Mouse (Mus musculus): Measurements from ENCODE around the gene Tmem88. TPM values are rescaled to one million over a fixed set of nuclear protein-coding genes. Genes with fewer than 3 reads are reported as not detected.

Tmem88 gene
- 54.7 and 57.4 TPM in 2 replicates for polyA plus RNA-seq (2015; fragmentation: Nextera tagmentation; extraction: Ambion mirVana)

DNA sequence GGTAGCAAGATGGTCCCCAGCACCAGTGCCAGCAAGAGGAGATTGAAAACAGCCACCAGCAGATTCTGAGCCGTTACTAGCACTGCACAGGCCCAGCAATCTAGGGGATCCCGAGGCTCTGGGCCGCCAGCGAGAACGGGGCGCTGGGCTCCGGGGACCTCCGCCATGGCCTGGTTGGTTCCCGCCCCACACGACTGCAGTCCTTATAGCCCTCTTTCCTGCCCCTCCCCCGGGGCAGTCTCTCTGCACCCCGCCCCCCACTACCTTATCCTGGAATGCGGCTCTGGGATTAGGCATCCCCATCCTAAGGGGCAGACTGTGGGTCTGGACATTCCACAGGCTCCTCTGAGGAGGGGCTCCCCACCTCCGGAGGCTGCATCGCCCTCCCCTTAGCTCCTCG, at the start of gene Tmem88:
TSS of gene Tmem88 (minus strand) at position 176 of the 400 bp plus-strand sequence.
- Histone ChIP-seq H3K4me3 (ENCODE audit: low read length) (peak within 1 kb of the TSS; percentile 77), H3K9me3 (ENCODE audit: control insufficient read depth, low read length) (no peaks in the 10 kb centered on the region), H3K9ac (ENCODE audit: low read length) (peak within 1 kb of the TSS; percentile 96), H3K4me1 (replicated peaks; ENCODE audit: control insufficient read depth, insufficient read depth, low read length) (peaks cover 39% of the 10 kb centered on the region), H3K27ac (ENCODE audit: low read length) (peak within 1 kb of the TSS; percentile 99), H3K4me2 (ENCODE audit: low read depth, low read length) (peak within 1 kb of the TSS; percentile 62), H3K27me3 (ENCODE audit: control insufficient read depth, insufficient read depth, low read depth, low read length) (no peaks in the 10 kb centered on the region), H3K36me3 (ENCODE audit: control insufficient read depth, insufficient read depth, low read length) (peaks cover 26% of the 10 kb centered on the region)
- 19% methylated on average over 16 of the region's 16 CpGs for WGBS
- peak; percentile 2; the same call in 1 of the 2 replicates for ATAC-seq (ENCODE audit: low read depth)

DNA sequence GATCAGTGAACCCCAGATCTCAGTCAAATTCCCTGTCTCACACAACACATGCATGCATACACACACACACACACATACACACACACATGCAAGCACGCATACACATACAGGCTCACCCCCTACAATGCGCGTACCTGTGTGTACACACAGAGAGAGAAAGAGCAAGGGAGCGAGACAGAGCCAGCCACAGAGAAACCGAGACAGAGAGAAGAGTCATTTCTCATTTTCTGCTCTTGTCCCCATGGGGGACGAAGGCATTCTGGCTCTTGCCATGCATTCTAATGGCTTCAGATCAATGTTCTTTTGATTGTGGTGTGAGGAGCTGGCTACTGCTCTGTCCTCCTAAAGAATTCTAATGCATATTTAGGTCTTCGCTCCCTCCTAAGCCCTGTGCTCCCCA, 49.3 kb upstream of the Tmem88 start:
- Histone ChIP-seq H3K36me3 (ENCODE audit: control insufficient read depth, insufficient read depth, low read length) (no peaks in the 10 kb centered on the region), H3K4me3 (ENCODE audit: low read length) (no peak overlapping the region), H3K27ac (ENCODE audit: low read length) (no peak overlapping the region), H3K27me3 (ENCODE audit: control insufficient read depth, insufficient read depth, low read depth, low read length) (no peaks in the 10 kb centered on the region), H3K4me1 (replicated peaks; ENCODE audit: control insufficient read depth, insufficient read depth, low read length) (peaks cover 5% of the 10 kb centered on the region; the same call in 1 of the 2 replicates), H3K9ac (ENCODE audit: low read length) (no peak overlapping the region), H3K9me3 (ENCODE audit: control insufficient read depth, low read length) (no peaks in the 10 kb centered on the region), H3K4me2 (ENCODE audit: low read depth, low read length) (no peak overlapping the region)
- ATAC-seq (ENCODE audit: low read depth), result no peak
- WGBS, result 91% methylated on average over 7 of the region's 7 CpGs

DNA sequence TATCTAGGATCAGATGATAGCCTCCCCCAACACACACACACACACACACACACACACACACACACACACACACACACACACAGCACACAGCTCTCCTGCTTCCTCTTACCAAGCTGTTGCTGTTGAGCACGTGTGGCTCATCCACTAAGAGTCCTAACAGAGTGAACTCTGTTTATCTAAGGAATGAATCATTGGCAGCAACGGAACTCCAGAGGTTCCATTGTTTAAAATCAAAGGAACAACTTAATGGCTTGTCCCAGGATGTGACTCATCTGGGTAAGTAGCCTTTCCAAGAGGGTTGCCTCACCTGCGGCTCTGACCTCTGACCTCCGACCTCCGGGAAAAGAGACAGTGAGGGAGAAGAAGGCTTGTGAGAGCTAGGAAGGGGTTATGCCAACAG, 45.3 kb upstream of the Tmem88 start:
- peak; percentile 92 for ATAC-seq (ENCODE audit: low read depth)
- WGBS, result 9% methylated on average over 5 of the region's 5 CpGs
- Histone ChIP-seq H3K9me3 (ENCODE audit: control insufficient read depth, low read length) (no peaks in the 10 kb centered on the region), H3K4me1 (replicated peaks; ENCODE audit: control insufficient read depth, insufficient read depth, low read length) (peaks cover 3% of the 10 kb centered on the region; the same call in 1 of the 2 replicates), H3K4me2 (ENCODE audit: low read depth, low read length) (no peak overlapping the region), H3K27ac (ENCODE audit: low read length) (peak overlapping the region; percentile 7), H3K9ac (ENCODE audit: low read length) (no peak overlapping the region), H3K36me3 (ENCODE audit: control insufficient read depth, insufficient read depth, low read length) (no peaks in the 10 kb centered on the region), H3K27me3 (ENCODE audit: control insufficient read depth, insufficient read depth, low read depth, low read length) (no peaks in the 10 kb centered on the region), H3K4me3 (ENCODE audit: low read length) (no peak overlapping the region)

DNA sequence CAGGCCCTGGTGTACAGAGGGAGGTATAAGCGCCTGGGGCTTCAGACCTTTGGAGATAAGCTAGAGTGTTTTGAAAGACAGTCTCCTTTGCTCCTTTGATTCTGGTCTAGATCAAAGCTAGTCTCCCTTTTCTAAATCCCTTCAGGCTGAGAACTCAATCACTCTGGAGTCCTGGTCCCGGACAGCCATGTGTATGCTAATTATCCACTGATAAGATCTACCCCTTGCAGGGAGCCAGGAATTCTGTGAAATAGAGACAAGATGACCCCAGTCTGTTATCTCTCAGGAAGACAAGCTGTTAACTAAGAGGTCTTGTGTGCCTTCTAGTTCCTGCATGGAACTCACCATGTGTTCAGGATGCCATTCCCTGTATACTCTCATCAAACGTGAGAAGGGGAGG, 39.3 kb upstream of the Tmem88 start:
- H3K4me1 ChIP-seq (replicated peaks; ENCODE audit: control insufficient read depth, insufficient read depth, low read length), result 0 out of 2 replicates have a peak, but pooled peaks cover 1% of the 10 kb centered on the region
- 28% methylated on average over 3 of the region's 3 CpGs for whole genome bisulfite sequencing
- H3K27ac ChIP-seq (ENCODE audit: low read length), result no peak overlapping the region
- no peaks in the 10 kb centered on the region for H3K9me3 ChIP-seq (ENCODE audit: control insufficient read depth, low read length)
- H3K4me2 ChIP-seq (ENCODE audit: low read depth, low read length), result no peak overlapping the region
- no peak for ATAC-seq (ENCODE audit: low read depth)
- no peak overlapping the region for H3K4me3 ChIP-seq (ENCODE audit: low read length)
- no peaks in the 10 kb centered on the region for H3K27me3 ChIP-seq (ENCODE audit: control insufficient read depth, insufficient read depth, low read depth, low read length)
- no peaks in the 10 kb centered on the region for H3K36me3 ChIP-seq (ENCODE audit: control insufficient read depth, insufficient read depth, low read length)
- no peak overlapping the region for H3K9ac ChIP-seq (ENCODE audit: low read length)

DNA sequence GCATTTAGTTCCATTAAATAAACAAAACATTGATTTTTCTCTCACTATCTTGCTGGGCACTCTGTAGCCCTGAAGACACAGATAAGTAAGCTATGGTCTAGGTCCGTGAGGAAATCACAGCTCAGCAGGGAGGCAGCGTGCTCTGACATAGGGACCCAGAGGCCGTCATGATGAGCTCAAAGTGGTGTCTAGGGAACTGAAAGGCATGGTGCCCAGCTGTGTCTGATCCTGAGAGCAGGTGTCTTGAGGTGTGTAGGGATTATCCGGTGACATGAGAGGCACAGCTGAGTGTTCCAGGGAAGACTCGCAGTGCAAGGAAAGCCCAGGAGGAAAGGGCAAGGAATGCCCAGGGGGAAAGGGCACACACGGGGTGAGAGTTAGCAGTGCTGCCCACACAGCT, 35.2 kb upstream of the Tmem88 start:
- H3K27ac ChIP-seq (ENCODE audit: low read length), result no peak overlapping the region
- no peak overlapping the region for H3K9ac ChIP-seq (ENCODE audit: low read length)
- H3K4me3 ChIP-seq (ENCODE audit: low read length), result no peak overlapping the region
- no peaks in the 10 kb centered on the region for H3K36me3 ChIP-seq (ENCODE audit: control insufficient read depth, insufficient read depth, low read length)
- no peak for ATAC-seq (ENCODE audit: low read depth)
- WGBS, result 59% methylated on average over 6 of the region's 6 CpGs
- peaks cover 14% of the 10 kb centered on the region for H3K4me1 ChIP-seq (replicated peaks; ENCODE audit: control insufficient read depth, insufficient read depth, low read length)
- no peak overlapping the region for H3K4me2 ChIP-seq (ENCODE audit: low read depth, low read length)
- no peaks in the 10 kb centered on the region for H3K9me3 ChIP-seq (ENCODE audit: control insufficient read depth, low read length)
- H3K27me3 ChIP-seq (ENCODE audit: control insufficient read depth, insufficient read depth, low read depth, low read length), result no peaks in the 10 kb centered on the region

DNA sequence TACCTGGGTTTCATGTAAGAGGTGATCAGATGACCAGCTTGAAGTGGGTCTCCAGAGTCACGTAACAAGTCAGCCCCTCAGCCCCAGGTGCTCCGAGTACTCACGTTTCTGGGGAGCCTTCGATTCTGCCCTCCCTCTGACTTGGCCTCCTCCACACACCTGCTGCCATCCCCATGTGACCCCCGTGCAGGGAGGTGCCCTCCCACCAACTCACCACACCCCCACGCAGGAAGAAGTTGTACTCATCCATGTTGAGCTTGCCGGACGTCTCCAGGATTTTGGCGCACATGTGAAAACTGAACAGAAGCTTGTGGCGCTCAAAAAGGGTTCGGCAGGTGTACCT, 34.6 kb upstream of the Tmem88 start:
- Histone ChIP-seq H3K27me3 (ENCODE audit: control insufficient read depth, insufficient read depth, low read depth, low read length) (no peaks in the 10 kb centered on the region), H3K9ac (ENCODE audit: low read length) (no peak overlapping the region), H3K4me2 (ENCODE audit: low read depth, low read length) (peak overlapping the region; percentile 18; the same call in 1 of the 2 replicates), H3K27ac (ENCODE audit: low read length) (no peak overlapping the region), H3K4me3 (ENCODE audit: low read length) (no peak overlapping the region), H3K36me3 (ENCODE audit: control insufficient read depth, insufficient read depth, low read length) (no peaks in the 10 kb centered on the region), H3K4me1 (replicated peaks; ENCODE audit: control insufficient read depth, insufficient read depth, low read length) (peaks cover 14% of the 10 kb centered on the region), H3K9me3 (ENCODE audit: control insufficient read depth, low read length) (no peaks in the 10 kb centered on the region)
- WGBS, result 47% methylated on average over 11 of the region's 11 CpGs
- ATAC-seq (ENCODE audit: low read depth), result peak; percentile 22; the same call in 1 of the 2 replicates

DNA sequence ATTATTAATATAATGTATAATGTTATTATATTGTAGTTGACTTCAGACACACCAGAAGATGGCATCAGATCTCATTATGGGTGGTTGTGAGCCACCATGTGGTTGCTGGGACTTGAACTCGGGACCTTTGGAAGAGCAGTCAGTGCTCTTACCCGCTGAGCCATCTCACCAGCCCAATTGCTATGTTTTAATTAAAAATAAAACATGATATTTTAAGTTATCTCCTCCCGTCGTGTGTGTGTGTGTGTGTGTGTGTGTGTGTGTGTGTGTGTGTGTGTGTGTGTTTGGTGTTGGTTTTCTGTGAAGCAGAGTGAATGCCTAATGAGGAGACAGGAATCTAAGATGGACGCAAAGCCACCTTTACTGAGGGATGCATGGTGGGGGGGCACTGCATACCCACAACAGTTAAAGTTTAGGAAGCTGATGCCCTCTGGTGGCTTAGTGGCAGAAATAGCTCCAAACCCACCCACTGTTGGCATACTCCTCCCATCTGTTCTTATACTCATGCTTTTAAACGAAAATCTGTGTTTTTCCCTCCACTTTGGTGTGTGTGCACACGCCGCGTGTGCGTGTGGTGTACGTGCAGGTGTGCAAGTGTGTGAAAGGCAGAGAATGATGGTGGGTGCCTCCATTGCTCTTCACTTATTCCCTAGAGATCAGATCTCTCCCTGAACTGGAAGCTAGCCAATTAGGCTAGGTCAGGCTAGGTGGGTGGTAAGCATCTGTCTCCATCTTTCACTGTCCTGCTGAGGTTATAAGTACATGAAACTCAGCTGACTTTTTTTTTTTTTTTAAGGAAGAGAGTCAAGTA, 34.0 kb upstream of the Tmem88 start:
- H3K4me2 ChIP-seq (ENCODE audit: low read depth, low read length), result peak overlapping the region; percentile 18
- 23% methylated on average over 11 of the region's 11 CpGs for WGBS
- no peak overlapping the region for H3K9ac ChIP-seq (ENCODE audit: low read length)

DNA sequence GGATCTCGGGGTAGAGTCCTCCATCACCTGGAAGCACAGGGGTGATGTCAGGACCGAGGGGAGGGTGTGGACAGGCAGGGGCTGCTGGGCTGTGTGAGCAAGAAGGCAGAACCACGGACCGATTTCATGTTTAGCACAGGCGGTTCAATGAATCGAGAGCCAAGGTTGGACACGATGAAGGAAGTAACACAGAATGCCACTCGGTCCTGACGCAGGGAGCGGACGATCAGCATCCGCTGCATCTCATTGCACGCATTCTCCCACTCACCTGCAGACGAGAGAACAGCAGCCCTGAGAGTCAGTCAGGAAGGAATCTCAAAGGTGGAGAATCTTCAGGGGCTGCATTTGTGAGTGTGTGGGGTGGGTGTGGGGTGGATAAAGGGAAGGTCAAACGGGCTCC, 32.6 kb upstream of the Tmem88 start:
- 90% methylated on average over 15 of the region's 15 CpGs for WGBS
- Histone ChIP-seq H3K4me2 (ENCODE audit: low read depth, low read length) (no peak overlapping the region), H3K27me3 (ENCODE audit: control insufficient read depth, insufficient read depth, low read depth, low read length) (no peaks in the 10 kb centered on the region), H3K9ac (ENCODE audit: low read length) (no peak overlapping the region), H3K36me3 (ENCODE audit: control insufficient read depth, insufficient read depth, low read length) (no peaks in the 10 kb centered on the region), H3K4me1 (replicated peaks; ENCODE audit: control insufficient read depth, insufficient read depth, low read length) (peaks cover 14% of the 10 kb centered on the region), H3K9me3 (ENCODE audit: control insufficient read depth, low read length) (no peaks in the 10 kb centered on the region), H3K4me3 (ENCODE audit: low read length) (no peak overlapping the region), H3K27ac (ENCODE audit: low read length) (no peak overlapping the region)
- no peak for ATAC-seq (ENCODE audit: low read depth)

More for the DNA sequence above, 34.0 kb upstream of the Tmem88 start:
- ATAC-seq (ENCODE audit: low read depth), result peak; percentile 82
- no peak overlapping the region for H3K27ac ChIP-seq (ENCODE audit: low read length)
- no peak overlapping the region for H3K4me3 ChIP-seq (ENCODE audit: low read length)
- H3K4me1 ChIP-seq (replicated peaks; ENCODE audit: control insufficient read depth, insufficient read depth, low read length), result peaks cover 14% of the 10 kb centered on the region
- no peaks in the 10 kb centered on the region for H3K9me3 ChIP-seq (ENCODE audit: control insufficient read depth, low read length)
- H3K36me3 ChIP-seq (ENCODE audit: control insufficient read depth, insufficient read depth, low read length), result no peaks in the 10 kb centered on the region
- H3K27me3 ChIP-seq (ENCODE audit: control insufficient read depth, insufficient read depth, low read depth, low read length), result no peaks in the 10 kb centered on the region

DNA sequence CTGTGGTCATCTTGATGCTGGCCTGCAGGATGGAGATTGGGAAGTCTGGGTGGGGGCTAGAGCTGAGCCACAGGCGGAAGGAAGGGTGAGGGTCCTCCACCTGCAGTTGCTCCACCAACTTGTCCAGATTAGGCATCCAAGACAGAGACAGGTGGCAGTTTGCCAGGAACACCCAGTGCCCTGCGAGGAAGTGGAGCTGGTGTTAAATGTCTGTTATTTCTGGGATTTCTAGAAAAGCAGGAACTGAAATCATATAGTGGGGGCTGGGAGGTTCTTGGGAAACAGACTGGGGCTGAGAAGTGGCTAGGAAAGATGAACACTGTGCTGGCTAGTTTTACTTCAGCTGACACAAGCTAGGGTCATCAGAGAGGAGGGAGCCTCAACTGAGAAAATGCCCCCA, 31.3 kb upstream of the Tmem88 start:
- Histone ChIP-seq H3K36me3 (ENCODE audit: control insufficient read depth, insufficient read depth, low read length) (no peaks in the 10 kb centered on the region), H3K4me2 (ENCODE audit: low read depth, low read length) (no peak overlapping the region), H3K4me3 (ENCODE audit: low read length) (no peak overlapping the region), H3K27me3 (ENCODE audit: control insufficient read depth, insufficient read depth, low read depth, low read length) (no peaks in the 10 kb centered on the region), H3K4me1 (replicated peaks; ENCODE audit: control insufficient read depth, insufficient read depth, low read length) (peaks cover 14% of the 10 kb centered on the region), H3K9me3 (ENCODE audit: control insufficient read depth, low read length) (no peaks in the 10 kb centered on the region), H3K9ac (ENCODE audit: low read length) (0 out of 2 replicates have a peak overlapping the region, but pooled peaks have one; percentile 36), H3K27ac (ENCODE audit: low read length) (peak overlapping the region; percentile 61)
- WGBS, result 14% methylated on average over 2 of the region's 2 CpGs
- no peak for ATAC-seq (ENCODE audit: low read depth)
